Mouse (Mus musculus): ENCODE measurements around the gene Cd300lf.

- TF ChIP-seq CTCF (IDR thresholded peaks at IDR 0.05; ENCODE audit: borderline replicate concordance, extremely low read depth, insufficient read depth, insufficient read length) (no peak), POLR2A (IDR thresholded peaks at IDR 0.05; ENCODE audit: borderline replicate concordance, extremely low read depth, insufficient read depth, insufficient read length, poor library complexity, severe bottlenecking) (no peak)
Measured at GRCm38 (mm10) chr11:115150741-115151254, 17.0 kb upstream of the Cd300lf start.

All from brain, embryonic 14.5 days (tissue).